Mouse (Mus musculus): ENCODE data around the gene Atp6v1e1.

Gene Atp6v1e1

DNA sequence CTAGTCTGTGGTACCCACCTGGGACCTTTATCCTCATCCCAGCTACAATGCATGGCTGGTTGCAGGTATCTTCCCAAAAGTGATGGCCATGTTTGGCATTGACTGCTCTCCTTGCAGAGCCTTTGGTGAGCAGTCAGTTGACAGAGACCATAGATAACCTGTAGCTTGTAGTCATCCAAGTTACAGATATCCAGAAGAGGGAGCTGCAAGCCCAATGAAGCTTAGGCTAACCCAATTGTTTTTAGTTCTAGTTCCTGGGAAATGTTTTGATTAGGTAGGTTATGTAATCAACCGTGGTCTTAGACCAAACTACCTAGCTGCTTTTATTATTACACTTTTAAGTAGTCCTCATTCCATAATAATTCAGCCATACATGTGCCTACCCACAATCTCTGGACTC, 51.2 kb downstream of the Atp6v1e1 start:
- DNase-seq (ENCODE audit: low spot score) = no peak

- no peak for DNase-seq (ENCODE audit: low spot score)
These were observed 52.6 kb downstream of the Atp6v1e1 start for GRCm38 (mm10) chr6:120769972-120770371.

GRCm38 (mm10) chr6:120761151-120761550, 61.4 kb downstream of the Atp6v1e1 start:
- no peak for DNase-seq (ENCODE audit: low spot score)

DNA sequence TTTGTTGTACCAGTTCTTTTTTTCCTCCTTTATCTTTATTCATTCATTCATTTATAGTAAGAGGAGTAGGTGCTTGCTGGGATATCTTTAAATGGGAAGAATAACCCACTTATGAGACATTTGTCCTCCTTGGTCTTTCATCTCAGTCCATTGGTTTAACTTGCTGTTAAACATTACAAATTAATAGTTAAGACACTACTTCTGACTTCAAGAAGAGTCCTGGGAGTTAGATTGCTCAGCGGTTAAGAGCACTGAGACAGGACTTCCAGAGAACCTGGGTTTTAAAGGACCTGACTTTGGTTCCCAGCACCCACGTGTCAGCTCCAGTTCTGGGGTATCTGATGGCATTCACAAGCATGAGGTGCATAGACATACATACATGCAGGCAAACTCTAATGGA, 76.2 kb downstream of the Atp6v1e1 start:
- no peak for DNase-seq (ENCODE audit: low spot score)

Data from ovary, adult 18-20 months (tissue).